Mouse (Mus musculus): ENCODE measurements at regions not wholly inside any gene's neighbourhood (a gene's known extent, or its start where the extent isn't known, plus 50 kb on each side); places are given as distances from the start of the nearest gene placed in this dataset.
"Not testable (repeated sequence)": the region's sequence is repeated elsewhere in the genome, so short reads cannot be mapped to it uniquely, and the experiment has no call there.

DNA sequence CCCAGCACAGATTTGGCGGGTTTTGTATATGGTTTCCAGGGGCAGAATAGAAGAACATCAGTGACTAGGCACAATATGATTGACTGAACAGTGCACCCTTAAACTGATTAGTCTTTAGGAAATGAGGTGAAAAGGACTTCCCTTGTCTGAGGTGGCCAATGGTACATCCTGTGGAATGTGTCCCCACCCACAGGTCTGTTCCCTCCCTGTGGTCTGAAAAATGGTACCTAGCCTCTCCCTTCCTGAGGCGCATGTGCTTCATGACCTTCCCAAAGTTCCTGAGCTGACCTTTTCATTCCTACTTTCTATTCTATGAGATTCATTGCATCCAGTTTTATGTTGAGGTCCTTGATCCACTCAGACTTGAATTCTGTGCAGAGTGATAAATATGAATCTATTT lies 76.0 kb downstream of the Zfp97 start:
- intact Hi-C loops (cut with DNase I); DNase-seq: not testable (repeated sequence)

DNA sequence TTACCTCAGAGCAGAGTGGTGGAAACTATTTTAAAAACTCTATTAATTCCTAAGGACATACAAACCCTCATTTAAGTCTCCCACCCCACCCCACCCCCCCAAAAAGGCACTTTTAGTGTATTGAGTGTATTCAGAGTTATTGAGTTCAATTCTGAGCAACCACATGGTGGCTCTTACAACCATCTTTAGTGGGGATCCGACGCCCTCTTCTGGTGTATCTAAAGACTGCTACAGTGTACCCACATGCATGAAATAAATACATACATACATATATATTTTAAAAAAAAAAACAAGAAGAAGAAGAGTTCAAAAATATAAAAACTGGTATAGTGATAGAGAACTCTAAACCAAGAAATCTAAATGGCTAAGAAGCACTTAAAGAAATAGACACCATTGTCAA lies 107.9 kb downstream of the Zfp97 start:
- DNase-seq, result no peak
- intact Hi-C loops (cut with DNase I), result no loop called here

DNA sequence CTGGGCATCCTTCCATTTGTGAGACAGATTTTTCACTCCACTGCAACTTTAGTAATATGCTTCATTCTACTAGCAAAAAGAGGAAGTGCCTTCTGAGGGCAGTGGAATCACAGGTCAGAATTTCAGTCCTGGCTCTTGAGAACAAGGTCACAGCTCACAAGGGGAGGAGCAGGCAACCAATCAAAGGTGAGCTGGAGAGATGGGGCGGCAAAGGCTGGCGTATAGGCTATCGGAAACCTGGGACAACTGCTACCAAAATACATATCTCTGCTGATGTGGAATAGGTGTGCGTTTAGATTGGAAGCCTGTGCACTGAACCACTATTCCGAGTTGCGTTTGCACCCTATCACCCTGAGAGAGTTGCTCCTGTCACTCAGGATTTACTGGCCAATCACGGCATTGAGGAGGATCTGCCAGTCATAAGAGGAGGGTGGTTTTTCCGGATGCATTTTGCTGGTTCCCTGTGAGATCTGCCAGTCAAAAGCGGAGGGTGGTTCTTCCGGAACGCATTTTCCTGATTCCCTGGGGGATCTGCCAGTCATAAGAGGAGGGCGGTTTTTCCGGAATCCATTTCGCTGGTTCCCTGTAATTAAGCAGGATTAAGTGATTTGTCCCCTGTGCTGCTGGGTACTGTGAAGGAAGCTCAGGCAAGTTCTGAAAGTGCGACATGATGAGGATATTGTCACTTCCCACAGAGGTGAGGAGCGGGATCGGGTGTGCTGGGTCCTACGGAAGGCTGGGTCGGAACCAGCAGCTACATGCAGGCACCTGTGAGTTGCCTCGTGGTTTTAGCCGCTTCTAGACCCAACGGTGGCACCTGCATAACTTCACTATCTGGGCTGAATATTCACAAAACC lies 113.3 kb downstream of the Zfp97 start:
- peak; percentile 86 for DNase-seq
- intact Hi-C loops (cut with DNase I), result not testable (repeated sequence)

DNA sequence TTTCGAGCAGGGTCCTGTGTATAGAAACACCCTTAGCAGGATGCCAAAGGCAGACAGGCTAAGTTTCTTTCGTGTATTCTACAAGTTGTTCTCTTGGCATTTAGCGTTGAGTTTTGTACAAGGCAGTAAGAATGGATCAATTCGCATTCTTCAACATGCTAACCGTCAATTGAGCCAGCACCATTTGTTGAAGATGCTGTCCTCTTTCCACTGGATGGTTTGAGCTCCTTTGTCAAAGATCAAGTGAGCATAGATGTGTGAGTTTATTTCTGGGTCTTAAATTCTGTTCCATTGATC lies 113.9 kb downstream of the Zfp97 start:
- DNase-seq; intact Hi-C loops (cut with DNase I): not testable (repeated sequence)

Measured in left cerebral cortex, postnatal 4 days (tissue).